Mouse (Mus musculus) kidney, postnatal 14 days (tissue): Measurements from ENCODE around the gene Nbr1.
"Not testable (repeated sequence)": the region's sequence is repeated elsewhere in the genome, so short reads cannot be mapped to it uniquely, and the experiment has no call there.

Experiments
- DNase-seq: peaks from one replicate; pipeline ENCODE4 v3.0.0; 2022; ENCODE audit warnings: mixed read lengths

The Nbr1 gene

GRCm38 (mm10) chr11:101626995-101627856 lies 75.3 kb downstream of the Nbr1 start, which contains the start of gene Rdm1:
Gene Rdm1 (plus strand): TSS chr11:101627195.
- DNase-seq = peak; percentile 89

GRCm38 (mm10) chr11:101627857-101628559 lies 76.1 kb downstream of the Nbr1 start:
- DNase-seq = peak; percentile 89

- DNase-seq = not testable (repeated sequence)
Observed at GRCm38 (mm10) chr11:101628733-101629417, 76.9 kb downstream of the Nbr1 start.
